Mouse (Mus musculus) liver, adult 2 months (tissue): ENCODE data around the gene Rhbg. TPM values are rescaled to one million over a fixed set of nuclear protein-coding genes. Genes with fewer than 3 reads are reported as not detected.

Experiments used
- DNase-seq: peaks from one replicate; pipeline ENCODE4 v3.0.0-alpha.2; 2011; ENCODE audit warnings: low read depth, low spot score; ENCODE audit errors: extremely low read depth
- H3K27ac ChIP-seq: fragments of 200-500 bp; replicated peaks from 2 replicates; pipeline ENCODE4 v1.5.1; 2012; ENCODE audit warnings: low read depth, mild to moderate bottlenecking, control low read depth, inconsistent platforms, low read length; ENCODE audit not compliant: insufficient read depth
- H3K27me3 ChIP-seq: fragments of 200-500 bp; 2 replicates; pipeline ENCODE4 v1.6.1; 2012; ENCODE audit warnings: mild to moderate bottlenecking, moderate library complexity, low read length, inconsistent platforms; ENCODE audit not compliant: control insufficient read depth, insufficient read depth
- H3K36me3 ChIP-seq: fragments of 200-500 bp; 2 replicates; pipeline ENCODE4 v1.6.1; 2012; ENCODE audit warnings: low read length, inconsistent platforms; ENCODE audit not compliant: control insufficient read depth, insufficient read depth
- H3K4me1 ChIP-seq: fragments of 200-500 bp; 2 replicates; pipeline ENCODE4 v1.6.1; 2011; ENCODE audit warnings: low read length; ENCODE audit not compliant: control insufficient read depth, insufficient read depth
- H3K4me3 ChIP-seq: fragments of 200-500 bp; 2 replicates; pipeline ENCODE4 v1.5.1; 2011; ENCODE audit warnings: low read depth, mild to moderate bottlenecking, control low read depth, low read length, moderate library complexity; ENCODE audit not compliant: insufficient read depth
- H3K79me2 ChIP-seq: fragments of 200-500 bp; 2 replicates; pipeline ENCODE4 v1.6.1; 2012; ENCODE audit warnings: inconsistent platforms, mild to moderate bottlenecking, low read length, moderate library complexity; ENCODE audit not compliant: control insufficient read depth, insufficient read depth
- H3K9ac ChIP-seq: fragments of 200-500 bp; 2 replicates; pipeline ENCODE4 v1.6.1; 2012; ENCODE audit warnings: low read depth, mild to moderate bottlenecking, control low read depth, inconsistent platforms, low read length
- CTCF ChIP-seq: fragments of 200-500 bp; IDR thresholded peaks from 2 replicates; pipeline ENCODE4 v1.5.1; 2011; ENCODE audit warnings: low read depth, low read length, control low read depth
- POLR2A ChIP-seq: fragments of 200-500 bp; IDR thresholded peaks from 2 replicates; pipeline ENCODE4 v1.6.1; 2011; ENCODE audit warnings: low read length, control low read depth; ENCODE audit not compliant: insufficient read depth; ENCODE audit errors: extremely low read depth
- WGBS: fragments of 180-500 bp; shearing (Covaris S2); methylation state at CpG from one replicate; pipeline ENCODE4 v1.1.7; 2018; 5-methylcytosine and 5-hydroxymethylcytosine counted together
- polyA plus RNA-seq: library from polyadenylated mRNA; depleted of rRNA; stranded (reverse); fragments of >200 nt; gene quantifications from 2 replicates; pipeline ENCODE4 v1.2.3, GENCODE M21; 2012
- total RNA-seq: library from RNA; depleted of rRNA; stranded (reverse); fragments of >200 nt; gene quantifications from 2 replicates; pipeline ENCODE4 v1.2.3, GENCODE M21; 2014

The Rhbg gene
- total and polyA plus RNA-seq, 2 experiments, result 24.6 to 30.5 TPM

DNA sequence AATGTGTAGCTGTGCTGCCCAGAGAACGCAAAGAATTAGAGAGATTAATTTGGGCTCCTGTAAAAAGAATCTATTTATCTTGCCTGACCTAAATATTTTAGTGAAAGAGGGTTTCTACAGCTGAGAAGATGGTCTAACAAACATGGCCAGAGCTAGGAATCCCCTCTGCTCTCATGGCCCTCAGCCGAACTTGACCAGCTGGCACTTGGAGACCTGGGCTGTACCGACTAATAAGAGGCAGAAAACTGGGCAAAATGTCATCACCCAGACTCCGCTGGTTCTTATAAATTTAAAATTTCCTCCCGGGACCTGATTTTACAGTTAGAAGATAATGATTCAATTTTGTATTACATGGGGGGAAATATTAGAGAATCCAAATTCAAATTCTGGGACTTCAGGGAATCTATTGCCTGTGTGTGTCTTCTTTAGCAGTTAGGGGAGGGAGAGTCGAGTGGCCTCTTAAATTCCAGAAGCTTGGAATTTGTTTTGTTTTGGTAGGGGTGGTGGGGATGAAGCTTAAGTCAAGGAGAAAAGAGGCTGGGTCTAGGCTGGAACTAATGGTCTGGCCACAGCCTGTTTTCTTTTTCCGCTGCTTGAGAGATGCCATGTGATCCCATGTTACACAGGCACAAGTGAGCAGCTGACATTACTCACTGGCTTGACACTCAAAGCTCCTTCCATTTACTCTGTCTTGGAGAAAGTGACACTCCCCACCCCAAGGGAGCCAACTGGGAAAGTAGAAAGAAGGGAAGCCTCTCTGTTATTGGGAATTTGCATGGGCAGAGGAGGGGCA lies 37.8 kb downstream of the Rhbg start:
- Histone ChIP-seq H3K27ac (no peak overlapping the region), H3K9ac (no peak overlapping the region), H3K4me3 (no peak overlapping the region), H3K79me2 (no peaks in the 10 kb centered on the region), H3K27me3 (peaks cover 40% of the 10 kb centered on the region), H3K36me3 (no peaks in the 10 kb centered on the region), H3K4me1 (peaks cover 5% of the 10 kb centered on the region)
- TF ChIP-seq CTCF (no peak), POLR2A (no peak)
- DNase-seq, result no peak
- 16% methylated on average over 7 of the region's 7 CpGs for WGBS

DNA sequence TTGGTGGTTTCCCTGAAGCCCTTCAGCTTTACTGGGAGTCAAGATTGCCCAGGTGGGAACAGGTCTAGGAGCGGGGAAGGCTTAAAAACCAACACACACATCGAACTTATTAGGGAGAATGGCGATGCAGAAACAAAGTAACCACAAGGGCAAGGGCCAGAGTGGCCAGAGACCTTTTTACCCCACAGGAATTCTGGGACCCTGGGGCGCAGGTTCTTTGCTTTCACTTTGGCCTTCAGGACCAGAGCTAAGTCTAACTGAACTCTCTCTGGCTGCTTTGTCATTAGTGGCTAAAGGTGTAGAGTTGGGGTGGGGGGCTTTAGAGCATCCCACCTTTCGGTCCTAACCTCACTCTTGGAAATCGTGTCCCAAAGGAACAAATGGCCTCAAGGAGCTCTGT lies 38.4 kb downstream of the Rhbg start:
- Histone ChIP-seq H3K4me1 (peaks cover 5% of the 10 kb centered on the region), H3K27ac (no peak overlapping the region), H3K27me3 (peaks cover 40% of the 10 kb centered on the region), H3K79me2 (no peaks in the 10 kb centered on the region), H3K4me3 (no peak overlapping the region), H3K36me3 (no peaks in the 10 kb centered on the region), H3K9ac (no peak overlapping the region)
- no peak for DNase-seq
- 11% methylated on average over 6 of the region's 6 CpGs for WGBS
- no peak for TF ChIP-seq CTCF
- no peak for TF ChIP-seq POLR2A

DNA sequence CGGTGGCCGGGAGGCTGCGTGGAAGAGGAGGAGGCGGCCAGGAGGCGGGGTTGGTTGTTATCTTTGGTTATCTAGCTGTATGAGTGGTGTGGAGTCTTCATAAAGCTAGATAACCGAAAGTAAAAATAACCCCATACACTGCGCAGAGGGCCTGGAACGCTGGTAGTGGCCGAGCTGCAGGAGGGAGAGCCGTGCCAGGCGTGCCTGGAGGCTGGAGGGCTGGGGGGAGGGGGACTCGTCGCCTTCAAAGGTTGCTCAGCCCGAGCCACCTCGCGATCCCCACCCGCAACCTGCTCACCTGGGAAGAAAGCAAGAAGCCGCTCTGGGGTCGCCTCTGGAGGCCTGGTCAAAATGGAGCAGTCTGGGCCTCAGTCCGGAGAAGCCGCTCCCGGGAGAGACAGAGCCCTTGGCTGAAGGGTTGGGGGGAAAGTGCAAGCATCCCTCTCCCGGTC lies 38.9 kb downstream of the Rhbg start:
- H3K79me2 ChIP-seq, result no peaks in the 10 kb centered on the region
- no peak for DNase-seq
- H3K9ac ChIP-seq, result no peak overlapping the region
- H3K4me3 ChIP-seq, result peak overlapping the region; percentile 42; the same call in 1 of the 2 replicates
- 3% methylated on average over 23 of the region's 23 CpGs for WGBS
- H3K36me3 ChIP-seq, result no peaks in the 10 kb centered on the region
- H3K4me1 ChIP-seq, result peaks cover 5% of the 10 kb centered on the region
- peaks cover 40% of the 10 kb centered on the region for H3K27me3 ChIP-seq
- TF ChIP-seq CTCF (no peak), POLR2A (no peak)
- no peak overlapping the region for H3K27ac ChIP-seq

DNA sequence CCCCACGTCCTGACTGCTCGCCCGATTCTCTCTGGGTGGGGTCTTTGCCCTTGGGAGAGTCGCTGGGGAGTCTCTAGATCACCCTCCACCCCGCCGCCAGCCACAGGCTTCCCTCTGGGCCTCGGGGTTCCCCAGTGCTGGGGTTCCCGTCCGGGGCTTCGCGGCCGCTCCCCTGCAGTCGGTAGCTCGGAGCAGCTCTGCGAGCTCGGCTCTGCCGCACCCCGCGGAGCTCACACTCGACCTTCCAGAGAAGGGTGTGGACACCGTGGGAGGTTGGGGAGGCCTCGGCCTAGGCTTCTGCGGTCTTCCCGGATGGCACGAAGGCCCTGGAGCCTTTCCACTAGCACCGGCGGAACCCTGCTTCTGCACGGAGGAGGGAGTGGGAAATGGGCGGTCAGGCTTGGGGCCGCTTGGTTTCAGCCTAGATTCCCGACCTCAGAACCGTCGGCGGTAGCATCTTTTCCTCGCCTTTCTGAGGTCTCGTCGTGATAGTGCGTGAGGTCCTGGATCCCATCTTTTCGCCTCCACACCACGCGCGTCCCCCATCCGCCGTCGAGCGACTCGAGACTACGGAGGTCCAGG lies 39.4 kb downstream of the Rhbg start:
- H3K4me3 ChIP-seq, result peak overlapping the region; percentile 42; the same call in 1 of the 2 replicates
- no peak overlapping the region for H3K9ac ChIP-seq
- peaks cover 42% of the 10 kb centered on the region for H3K27me3 ChIP-seq
- H3K4me1 ChIP-seq, result peaks cover 5% of the 10 kb centered on the region
- no peak overlapping the region for H3K27ac ChIP-seq
- H3K36me3 ChIP-seq, result no peaks in the 10 kb centered on the region
- no peak for DNase-seq
- TF ChIP-seq CTCF (no peak), POLR2A (no peak)
- 2% methylated on average over 48 of the region's 48 CpGs for WGBS
- no peaks in the 10 kb centered on the region for H3K79me2 ChIP-seq

DNA sequence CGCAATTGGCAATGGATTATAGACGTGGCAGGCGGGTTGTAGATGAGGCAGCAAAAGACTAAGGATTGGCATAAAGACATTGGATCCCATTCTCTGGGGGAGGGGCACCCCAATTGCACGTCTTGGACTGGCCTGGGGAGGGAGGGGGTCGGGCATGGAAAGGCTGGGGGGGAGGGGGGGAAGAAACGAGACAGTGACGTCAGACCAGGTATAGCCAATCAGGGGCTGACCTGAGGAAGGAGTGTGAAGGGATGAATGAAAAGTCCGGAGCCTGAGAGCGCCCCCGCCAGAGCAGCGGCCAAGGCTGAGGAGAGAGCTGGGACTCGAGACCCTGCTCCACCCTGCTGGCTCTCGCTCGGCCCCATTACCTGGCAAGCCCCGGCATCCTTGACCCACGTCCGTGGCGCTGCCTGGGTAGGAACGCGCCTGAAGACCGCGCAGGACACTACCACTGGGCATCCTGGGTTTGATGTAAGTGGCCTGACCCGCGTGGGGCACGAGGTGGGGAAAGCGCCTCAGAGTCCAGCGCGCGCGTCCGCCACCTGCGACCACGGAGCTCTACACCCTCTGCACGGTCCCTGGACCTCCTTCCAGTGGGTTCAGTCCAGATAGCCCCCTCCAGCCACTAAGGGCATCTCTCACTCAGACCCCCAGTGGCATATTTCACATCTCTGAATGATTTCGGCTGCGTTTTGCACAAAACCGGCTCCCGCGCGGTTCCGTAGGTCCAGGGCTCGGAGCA lies 40.1 kb downstream of the Rhbg start:
- Histone ChIP-seq H3K4me3 (no peak overlapping the region), H3K36me3 (no peaks in the 10 kb centered on the region), H3K9ac (no peak overlapping the region), H3K27me3 (peaks cover 44% of the 10 kb centered on the region), H3K27ac (no peak overlapping the region), H3K79me2 (no peaks in the 10 kb centered on the region), H3K4me1 (peaks cover 5% of the 10 kb centered on the region)
- no peak for TF ChIP-seq POLR2A
- no peak for TF ChIP-seq CTCF
- 6% methylated on average over 42 of the region's 42 CpGs for WGBS
- DNase-seq, result no peak

DNA sequence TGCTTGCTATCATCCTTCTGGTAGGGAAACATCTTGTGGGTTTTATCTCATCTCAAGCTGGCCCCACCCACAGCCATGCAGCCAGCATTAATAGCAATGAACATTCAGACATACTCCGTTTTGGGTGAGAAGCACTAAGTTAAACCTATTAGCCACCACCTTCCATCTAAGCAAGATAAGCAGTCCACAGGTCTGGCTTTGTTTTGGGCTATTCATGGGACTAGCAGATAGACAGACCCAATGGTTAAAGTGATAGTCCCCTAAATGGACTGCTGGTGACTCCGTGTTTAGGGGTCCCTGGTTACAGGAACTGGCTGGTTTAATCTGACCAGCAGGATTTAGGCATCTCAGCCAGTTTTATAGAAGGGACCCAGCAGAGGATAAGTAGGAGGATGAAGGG lies 41.5 kb downstream of the Rhbg start:
- H3K27me3 ChIP-seq, result peaks cover 52% of the 10 kb centered on the region
- H3K27ac ChIP-seq, result no peak overlapping the region
- no peaks in the 10 kb centered on the region for H3K79me2 ChIP-seq
- WGBS, result 4% methylated on average over 2 of the region's 2 CpGs
- TF ChIP-seq CTCF (no peak), POLR2A (no peak)
- no peaks in the 10 kb centered on the region for H3K36me3 ChIP-seq
- H3K4me3 ChIP-seq, result no peak overlapping the region
- H3K9ac ChIP-seq, result no peak overlapping the region
- no peak for DNase-seq
- H3K4me1 ChIP-seq, result peaks cover 5% of the 10 kb centered on the region
